8 mouse cellular contexts compared by ENCODE assay signal in genomic region chr6:103682854-103683574, GRCm38 (mm10).
DNase-seq lines count a peak whose midpoint lies in the region; ATAC-seq and TF ChIP-seq lines count a peak whose summit lies in the region.

No protein-coding gene starts in this region.

- H3K9me3 ChIP-seq in lung, embryonic 14.5 days (ENCODE audit: low read depth, low read length) = no peaks in the 10 kb centered on the region

- peak; percentile 98 for ATAC-seq in lung, embryonic 14.5 days (ENCODE audit: insufficient read depth)
- peak; percentile 41; the same call in 1 of the 2 replicates for ATAC-seq in neutrophil, adult 5-6 weeks (ENCODE audit: extremely low read depth, insufficient number of reproducible peaks, low FRiP score, poor library complexity, severe bottlenecking)

- H3K4me2 ChIP-seq in lung, embryonic 14.5 days = no peak overlapping the region

- H3K27ac ChIP-seq in lung, embryonic 14.5 days (ENCODE audit: low read depth) = no peak overlapping the region

- peak; percentile 6 to 36 for DNase-seq in CD8-positive naive resting alpha-beta T cell, adult 2 months (ENCODE audit: low read depth in 2 of 2, low spot score in 2 of 2)
- DNase-seq in adrenal gland, adult 18-20 months (ENCODE audit: low spot score in 2 of 2) = peak; percentile 26 to 31
- DNase-seq in embryo, embryonic 11.5 days (ENCODE audit: low read depth, low spot score) = peak; percentile 59
- DNase-seq in heart, postnatal 4 days = peak; percentile 61
- DNase-seq in layer of hippocampus, adult 11-12 months (ENCODE audit: low spot score) = peak; percentile 84
- DNase-seq in lung, embryonic 14.5 days = peak; percentile 95
- peak; percentile 64 for DNase-seq in thymus, postnatal 25 days

- H3K36me3 ChIP-seq in lung, embryonic 14.5 days (ENCODE audit: insufficient read depth) = no peaks in the 10 kb centered on the region

- TF ChIP-seq CTCF in lung, embryonic 14.5 days (IDR thresholded peaks at IDR 0.05; ENCODE audit: low read depth) = peak; percentile 90

- no peak overlapping the region for H3K9ac ChIP-seq in lung, embryonic 14.5 days

- H3K4me1 ChIP-seq in lung, embryonic 14.5 days (ENCODE audit: insufficient read depth) = no peaks in the 10 kb centered on the region

- no peak overlapping the region for H3K4me3 ChIP-seq in lung, embryonic 14.5 days (ENCODE audit: low read depth, low read length)

- H3K27me3 ChIP-seq in lung, embryonic 14.5 days (ENCODE audit: insufficient read depth, low read length) = no peaks in the 10 kb centered on the region

- WGBS in lung, embryonic 14.5 days = 14% methylated on average over 8 of the region's 8 CpGs

Comparison
In these comparisons a context has a peak if more than half of its experiments do, and no peak if none do; other contexts are left out.
1. DNase-seq: peak in every context shown above with its lines; median percentile 95 in lung, embryonic 14.5 days; 84 in layer of hippocampus, adult 11-12 months; 64 in thymus, postnatal 25 days; 61 in heart, postnatal 4 days; 59 in embryo, embryonic 11.5 days; 28 in adrenal gland, adult 18-20 months; 21 in CD8-positive naive resting alpha-beta T cell, adult 2 months.